Mouse (Mus musculus): Measurements from ENCODE around the gene Kalrn. TPM values are rescaled to one million over a fixed set of nuclear protein-coding genes. Genes with fewer than 3 reads are reported as not detected.

Kalrn gene
- polyA plus RNA-seq, 1 experiment from 2014 or later, result 33.2 TPM

Other genes starting within 250 kb of the Kalrn start
- gene Ropn1, start 76.4 kb upstream of the Kalrn start, polyA plus RNA-seq (2016; fragmentation: Nextera tagmentation; extraction: Ambion mirVana), result not detected in 2 replicates
- gene Ccdc14, start 117.1 kb upstream of the Kalrn start, polyA plus RNA-seq (2016; fragmentation: Nextera tagmentation; extraction: Ambion mirVana), result 8.4 and 8.7 TPM in 2 replicates
- 5.5 and 7.3 TPM in 2 replicates for gene Mylk, start 171.7 kb upstream of the Kalrn start, polyA plus RNA-seq (2016; fragmentation: Nextera tagmentation; extraction: Ambion mirVana)

Measured in hindbrain, embryonic 12.5 days (tissue).